Mouse (Mus musculus) CH12.LX (cell line): ENCODE measurements around the gene Macf1. TPM values are rescaled to one million over a fixed set of nuclear protein-coding genes. Genes with fewer than 3 reads are reported as not detected.
"Not testable (repeated sequence)": the region's sequence is repeated elsewhere in the genome, so short reads cannot be mapped to it uniquely, and the experiment has no call there.

ENCODE experiments used
- DNase-seq: peaks from one replicate; pipeline ENCODE4 v3.0.0-alpha.2; 2013; ENCODE audit errors: extremely low read depth
- H3K27ac ChIP-seq: 2 replicates; pipeline ENCODE4 v1.5.1; 2012; ENCODE audit warnings: low read depth, mild to moderate bottlenecking, control low read depth, moderate library complexity; ENCODE audit not compliant: insufficient read depth
- H3K27me3 ChIP-seq: replicated peaks from 2 replicates; pipeline ENCODE3; 2012; ENCODE audit warnings: inconsistent platforms
- H3K36me3 ChIP-seq, 2 experiments: replicated peaks in 1 of 2; 2 replicates each; pipeline versions ENCODE3 to v1.6.1; 2012; ENCODE audit warnings: inconsistent platforms in 1 of 2, low read length in 1 of 2, mild to moderate bottlenecking in 1 of 2, mixed read lengths in 1 of 2, moderate library complexity in 1 of 2; ENCODE audit not compliant: control insufficient read depth in 1 of 2, insufficient read depth in 1 of 2
- H3K4me1 ChIP-seq, 2 experiments: 2 replicates each; pipeline ENCODE4 v1.6.1; 2012; ENCODE audit warnings: inconsistent platforms in 1 of 2, moderate library complexity in 1 of 2; ENCODE audit not compliant: insufficient read depth in 2 of 2, control insufficient read depth in 1 of 2
- H3K4me2 ChIP-seq: 2 replicates; pipeline ENCODE4 v1.6.1; 2012; ENCODE audit warnings: low read depth, mild to moderate bottlenecking, control low read depth; ENCODE audit not compliant: poor library complexity, insufficient read depth, severe bottlenecking
- H3K4me3 ChIP-seq, 3 experiments: fragments of 150-350 bp in 1 of 3; sonication (generic) in 1 of 3; replicated peaks in 1 of 3; 2 replicates each; pipeline versions ENCODE3 to v1.5.1; 2011 to 2012; ENCODE audit warnings: low read depth in 2 of 3, low read length in 2 of 3, mild to moderate bottlenecking in 2 of 3, moderate library complexity in 2 of 3, control low read depth in 1 of 3, improper control_type of control experiment in 1 of 3, inconsistent platforms in 1 of 3, mixed read lengths in 1 of 3; ENCODE audit not compliant: poor library complexity in 1 of 3
- H3K79me2 ChIP-seq: replicated peaks from 2 replicates; pipeline ENCODE4 v1.6.1; 2012; ENCODE audit warnings: mild to moderate bottlenecking, moderate library complexity; ENCODE audit not compliant: control insufficient read depth, poor library complexity, insufficient read depth, severe bottlenecking; ENCODE audit errors: extremely low read depth
- H3K9ac ChIP-seq: 2 replicates; pipeline ENCODE4 v1.6.1; 2012; ENCODE audit warnings: low read depth, mild to moderate bottlenecking, control low read depth, moderate library complexity; ENCODE audit not compliant: insufficient read depth
- H3K9me3 ChIP-seq: replicated peaks from 2 replicates; pipeline ENCODE3; 2012; ENCODE audit warnings: low read length, inconsistent platforms, mixed read lengths
- BHLHE40 ChIP-seq: IDR thresholded peaks from 2 replicates; pipeline ENCODE4 v1.6.1; 2011; ENCODE audit warnings: mild to moderate bottlenecking, low read depth, low read length, improper control_type of control experiment
- CHD1 ChIP-seq: IDR thresholded peaks from 2 replicates; pipeline ENCODE4 v1.6.1; 2012; ENCODE audit warnings: low read depth, low read length, improper control_type of control experiment, inconsistent platforms
- EP300 ChIP-seq: IDR thresholded peaks from 2 replicates; pipeline ENCODE4 v1.6.1; 2011; ENCODE audit warnings: low read length, improper control_type of control experiment
- ETS1 ChIP-seq: conservative IDR thresholded peaks from 2 replicates; pipeline ENCODE4 v1.6.1; 2012; ENCODE audit warnings: low read depth, mild to moderate bottlenecking, inconsistent platforms, low read length, improper control_type of control experiment, moderate library complexity
- GABPA ChIP-seq: IDR thresholded peaks from 2 replicates; pipeline ENCODE4 v1.6.1; 2012; ENCODE audit warnings: low read depth, low read length, improper control_type of control experiment, inconsistent platforms; ENCODE audit not compliant: insufficient replicate concordance
- JUN ChIP-seq: IDR thresholded peaks from 2 replicates; pipeline ENCODE4 v1.6.1; 2011; ENCODE audit warnings: low read depth, mild to moderate bottlenecking, low read length, improper control_type of control experiment, moderate library complexity; ENCODE audit not compliant: insufficient read depth
- KAT2A ChIP-seq: IDR thresholded peaks from 2 replicates; pipeline ENCODE4 v1.6.1; 2012; ENCODE audit warnings: low read length, improper control_type of control experiment, inconsistent platforms; ENCODE audit not compliant: insufficient replicate concordance
- NELFE ChIP-seq: IDR thresholded peaks from 2 replicates; pipeline ENCODE4 v1.6.1; 2011; ENCODE audit warnings: low read depth, low read length, improper control_type of control experiment
- NRF1 ChIP-seq: IDR thresholded peaks from 2 replicates; pipeline ENCODE4 v1.6.1; 2014; ENCODE audit warnings: low read depth, mild to moderate bottlenecking, inconsistent platforms, low read length, improper control_type of control experiment, moderate library complexity
- POLR2AphosphoS2 ChIP-seq: IDR thresholded peaks from 2 replicates; pipeline ENCODE4 v1.6.1; 2011; ENCODE audit warnings: low read depth, low read length, improper control_type of control experiment
- RAD21 ChIP-seq: IDR thresholded peaks from 2 replicates; pipeline ENCODE4 v1.6.1; 2011; ENCODE audit warnings: low read depth, mild to moderate bottlenecking, low read length, improper control_type of control experiment, moderate library complexity
- RCOR1 ChIP-seq: conservative IDR thresholded peaks from 2 replicates; pipeline ENCODE4 v1.6.1; 2012; ENCODE audit warnings: low read depth, mild to moderate bottlenecking, inconsistent platforms, low read length, improper control_type of control experiment
- TBP ChIP-seq: conservative IDR thresholded peaks from 2 replicates; pipeline ENCODE4 v1.6.1; 2011; ENCODE audit warnings: low read depth, low read length, improper control_type of control experiment
- TCF12 ChIP-seq: IDR thresholded peaks from 2 replicates; pipeline ENCODE4 v1.6.1; 2014; ENCODE audit warnings: low read depth, mild to moderate bottlenecking, inconsistent platforms, low read length, improper control_type of control experiment
- UBTF ChIP-seq: IDR thresholded peaks from 2 replicates; pipeline ENCODE4 v1.6.1; 2012; ENCODE audit warnings: low read depth, mild to moderate bottlenecking, inconsistent platforms, low read length, improper control_type of control experiment, moderate library complexity
- ZKSCAN1 ChIP-seq: IDR thresholded peaks from 2 replicates; pipeline ENCODE4 v1.6.1; 2012; ENCODE audit warnings: low read depth, inconsistent platforms, low read length, improper control_type of control experiment, borderline replicate concordance
- dilution Hi-C: fragments of 300-500 bp; cut with MboI; formaldehyde crosslinking; loops from 2 replicates; pipeline ENCODE4 v1.14.3; 2020; ENCODE audit warnings: low sequenced_read_pairs; ENCODE audit not compliant: extremely low pct_unique_long_range_greater_than_20kb, extremely low pct_ligation_motif_present
- in situ Hi-C: fragments of 300-500 bp; cut with MboI; formaldehyde crosslinking; loops from 3 replicates; pipeline ENCODE4 v1.14.3; 2019; ENCODE audit warnings: low sequenced_read_pairs, low pct_ligation_motif_present, low pct_unique_long_range_greater_than_20kb, mixed read lengths
- polyA plus RNA-seq: library from polyadenylated mRNA; unstranded; fragments of >175 nt; gene quantifications from 2 replicates; pipeline ENCODE4 v1.2.1, GENCODE M21; 2012; ENCODE audit warnings: low read depth; ENCODE audit not compliant: insufficient read length
- total RNA-seq, 2 experiments: library from RNA; depleted of rRNA; stranded (reverse); fragments of 300-350 nt in 1 of 2; fragments of >200 nt in 1 of 2; gene quantifications; 2 replicates each; pipeline ENCODE4 v1.2.3; 2012 to 2014

The Macf1 gene
- total and polyA plus RNA-seq, 3 experiments, result 63.3 to 93.3 (median 77.8) TPM

GRCm38 (mm10) chr4:123335796-123336585 is 348.2 kb downstream of the Macf1 start:
- in situ Hi-C loops, result no loop called here
- peaks cover 8% of the 10 kb centered on the region for H3K9me3 ChIP-seq
- no peak overlapping the region for H3K4me2 ChIP-seq
- dilution Hi-C loops, result no loop called here
- H3K9ac ChIP-seq, result no peak overlapping the region
- no peak for DNase-seq
- peaks cover 0 to 2% of the 10 kb centered on the region in 2 experiments for H3K36me3 ChIP-seq
- H3K27ac ChIP-seq, result no peak overlapping the region
- H3K4me1 ChIP-seq, result peaks cover 8 to 26% of the 10 kb centered on the region in 2 experiments
- H3K4me3 ChIP-seq, result no peak overlapping the region
- H3K79me2 ChIP-seq, result no peaks in the 10 kb centered on the region
- TF ChIP-seq GABPA, result no peak
- no peak for TF ChIP-seq JUN
- TF ChIP-seq NRF1, result no peak
- no peak for TF ChIP-seq TCF12
- no peak for TF ChIP-seq NELFE
- no peak for TF ChIP-seq POLR2AphosphoS2
- TF ChIP-seq CHD1, result no peak
- no peak for TF ChIP-seq RAD21
- no peak for TF ChIP-seq KAT2A
- TF ChIP-seq EP300, result no peak
- no peak for TF ChIP-seq BHLHE40
- TF ChIP-seq ETS1, result no peak
- no peak for TF ChIP-seq TBP
- no peak for TF ChIP-seq RCOR1
- TF ChIP-seq UBTF, result no peak
- TF ChIP-seq ZKSCAN1, result no peak
- H3K27me3 ChIP-seq, result no peaks in the 10 kb centered on the region

DNA sequence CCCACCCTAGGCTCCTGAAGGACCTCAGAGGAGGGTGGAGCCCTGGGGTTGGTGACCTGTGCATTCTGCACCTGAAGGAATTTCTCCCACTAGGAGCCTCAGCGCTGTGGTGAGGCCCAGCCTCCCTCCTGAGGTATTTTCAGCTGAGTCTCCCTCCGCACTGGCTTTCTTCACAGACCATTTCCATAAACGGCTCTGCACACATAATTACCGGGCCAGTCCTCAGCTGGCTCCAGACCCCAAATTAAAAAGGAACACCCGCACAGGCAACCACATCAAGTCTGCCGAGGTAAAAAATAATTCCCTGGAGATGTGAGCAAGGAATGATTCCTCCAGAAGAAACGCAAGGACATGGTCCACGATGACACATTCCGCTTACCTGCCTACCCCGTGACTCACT is 348.9 kb downstream of the Macf1 start:
- in situ Hi-C loops, H3K4me2 ChIP-seq, DNase-seq, H3K9ac ChIP-seq, H3K9me3 ChIP-seq, H3K4me3 ChIP-seq, H3K27me3 ChIP-seq, H3K27ac ChIP-seq, dilution Hi-C loops, H3K36me3 ChIP-seq, H3K79me2 ChIP-seq: not testable (repeated sequence)
- H3K4me1 ChIP-seq, result peaks cover 3 to 19% of the 10 kb centered on the region in 2 experiments; a peak in 2 of 4 replicates
